Mouse (Mus musculus): ENCODE measurements around the gene Atp6v0b. TPM values are rescaled to one million over a fixed set of nuclear protein-coding genes. Genes with fewer than 3 reads are reported as not detected.

Gene Atp6v0b
- polyA plus RNA-seq, 1 experiment from 2014 or later = 333 TPM

- no peak overlapping the region for H3K4me3 ChIP-seq
- peaks cover 67% of the 10 kb centered on the region for H3K36me3 ChIP-seq (ENCODE audit: poor library complexity, severe bottlenecking)
- H3K9ac ChIP-seq = no peak overlapping the region
- ATAC-seq = no peak
- H3K4me1 ChIP-seq = peaks cover 22% of the 10 kb centered on the region
- no peak overlapping the region for H3K4me2 ChIP-seq
- H3K9me3 ChIP-seq (replicated peaks) = no peaks in the 10 kb centered on the region
- H3K27me3 ChIP-seq = no peaks in the 10 kb centered on the region
- WGBS = 92% methylated on average over 8 of the region's 8 CpGs
- H3K27ac ChIP-seq = no peak overlapping the region
These were observed 17.6 kb upstream of the Atp6v0b start for GRCm38 (mm10) chr4:117904761-117905160.

- WGBS = 87% methylated on average over 10 of the region's 10 CpGs
- Histone ChIP-seq H3K4me1 (peaks cover 15% of the 10 kb centered on the region), H3K9me3 (replicated peaks) (no peaks in the 10 kb centered on the region), H3K4me3 (no peak overlapping the region), H3K36me3 (ENCODE audit: poor library complexity, severe bottlenecking) (peaks cover 74% of the 10 kb centered on the region), H3K27me3 (no peaks in the 10 kb centered on the region), H3K27ac (no peak overlapping the region), H3K4me2 (no peak overlapping the region), H3K9ac (no peak overlapping the region)
- ATAC-seq = no peak
These were observed 17.0 kb upstream of the Atp6v0b start for GRCm38 (mm10) chr4:117904094-117904493.

GRCm38 (mm10) chr4:117898111-117898510, 11.0 kb upstream of the Atp6v0b start:
- peaks cover 92% of the 10 kb centered on the region for H3K36me3 ChIP-seq (ENCODE audit: poor library complexity, severe bottlenecking)
- ATAC-seq = no peak
- WGBS = 88% methylated on average over 3 of the region's 3 CpGs

GRCm38 (mm10) chr4:117896031-117896430, 8.9 kb upstream of the Atp6v0b start:
- no peaks in the 10 kb centered on the region for H3K9me3 ChIP-seq (replicated peaks)
- H3K27ac ChIP-seq = no peak overlapping the region
- H3K36me3 ChIP-seq (ENCODE audit: poor library complexity, severe bottlenecking) = peaks cover 71% of the 10 kb centered on the region
- ATAC-seq = no peak
- no peak overlapping the region for H3K4me2 ChIP-seq
- no peak overlapping the region for H3K9ac ChIP-seq
- WGBS = 98% methylated on average over 6 of the region's 6 CpGs
- H3K27me3 ChIP-seq = no peaks in the 10 kb centered on the region
- H3K4me1 ChIP-seq = peaks cover 8% of the 10 kb centered on the region
- H3K4me3 ChIP-seq = no peak overlapping the region

More at GRCm38 (mm10) chr4:117898111-117898510, 11.0 kb upstream of the Atp6v0b start:
- H3K9me3 ChIP-seq (replicated peaks) = no peaks in the 10 kb centered on the region
- H3K4me1 ChIP-seq = no peaks in the 10 kb centered on the region
- no peak overlapping the region for H3K4me3 ChIP-seq
- H3K27me3 ChIP-seq = no peaks in the 10 kb centered on the region
- no peak overlapping the region for H3K27ac ChIP-seq
- H3K4me2 ChIP-seq = no peak overlapping the region
- no peak overlapping the region for H3K9ac ChIP-seq

- Histone ChIP-seq H3K9ac (no peak overlapping the region), H3K4me1 (peaks cover 15% of the 10 kb centered on the region), H3K4me2 (no peak overlapping the region), H3K4me3 (no peak overlapping the region), H3K27me3 (no peaks in the 10 kb centered on the region), H3K27ac (no peak overlapping the region), H3K36me3 (ENCODE audit: poor library complexity, severe bottlenecking) (peaks cover 67% of the 10 kb centered on the region), H3K9me3 (replicated peaks) (no peaks in the 10 kb centered on the region)
- ATAC-seq = no peak
- WGBS = 85% methylated on average over 7 of the region's 7 CpGs
These were observed 8.2 kb upstream of the Atp6v0b start for GRCm38 (mm10) chr4:117895339-117895738.

- Histone ChIP-seq H3K4me3 (no peak overlapping the region), H3K27ac (no peak overlapping the region), H3K9me3 (replicated peaks) (no peaks in the 10 kb centered on the region), H3K4me1 (peaks cover 15% of the 10 kb centered on the region), H3K9ac (no peak overlapping the region), H3K27me3 (no peaks in the 10 kb centered on the region), H3K36me3 (ENCODE audit: poor library complexity, severe bottlenecking) (peaks cover 67% of the 10 kb centered on the region), H3K4me2 (no peak overlapping the region)
- ATAC-seq = no peak
- 93% methylated on average over 8 of the region's 8 CpGs for WGBS
These were observed 7.5 kb upstream of the Atp6v0b start for GRCm38 (mm10) chr4:117894601-117895000.

- WGBS = 29% methylated on average over 9 of the region's 9 CpGs
- Histone ChIP-seq H3K9ac (no peak overlapping the region), H3K27me3 (no peaks in the 10 kb centered on the region), H3K4me1 (peaks cover 15% of the 10 kb centered on the region), H3K27ac (no peak overlapping the region), H3K4me2 (no peak overlapping the region), H3K36me3 (ENCODE audit: poor library complexity, severe bottlenecking) (peaks cover 63% of the 10 kb centered on the region), H3K4me3 (no peak overlapping the region), H3K9me3 (replicated peaks) (no peaks in the 10 kb centered on the region)
- ATAC-seq = no peak
These were observed 6.2 kb upstream of the Atp6v0b start for GRCm38 (mm10) chr4:117893376-117893775.

GRCm38 (mm10) chr4:117891738-117892161, 4.6 kb upstream of the Atp6v0b start, which contains the start of gene Dph2:
Dph2 (minus strand) TSS chr4:117892032.
- 0% methylated on average over 21 of the region's 21 CpGs for WGBS
- Histone ChIP-seq H3K27ac (no peak within 1 kb of the TSS), H3K36me3 (ENCODE audit: poor library complexity, severe bottlenecking) (peaks cover 48% of the 10 kb centered on the region), H3K9me3 (replicated peaks) (no peaks in the 10 kb centered on the region), H3K4me2 (peak within 1 kb of the TSS; percentile 92), H3K4me1 (peaks cover 21% of the 10 kb centered on the region), H3K27me3 (no peaks in the 10 kb centered on the region), H3K9ac (peak within 1 kb of the TSS; percentile 66), H3K4me3 (peak within 1 kb of the TSS; percentile 74)
- ATAC-seq = peak; percentile 89

GRCm38 (mm10) chr4:117890750-117891149, 3.6 kb upstream of the Atp6v0b start:
- Histone ChIP-seq H3K4me2 (peak overlapping the region; percentile 92), H3K9me3 (replicated peaks) (no peaks in the 10 kb centered on the region), H3K4me3 (peak overlapping the region; percentile 74), H3K27ac (no peak overlapping the region), H3K27me3 (no peaks in the 10 kb centered on the region), H3K36me3 (ENCODE audit: poor library complexity, severe bottlenecking) (peaks cover 42% of the 10 kb centered on the region), H3K9ac (peak overlapping the region; percentile 66; the same call in 1 of the 2 replicates), H3K4me1 (peaks cover 31% of the 10 kb centered on the region)
- WGBS = 51% methylated on average over 8 of the region's 8 CpGs
- ATAC-seq = no peak

- Histone ChIP-seq H3K4me3 (no peak overlapping the region), H3K36me3 (ENCODE audit: poor library complexity, severe bottlenecking) (peaks cover 42% of the 10 kb centered on the region)
These were observed 2.9 kb upstream of the Atp6v0b start for GRCm38 (mm10) chr4:117890031-117890430.

GRCm38 (mm10) chr4:117889471-117889870, 2.3 kb upstream of the Atp6v0b start:
- peaks cover 38% of the 10 kb centered on the region for H3K4me1 ChIP-seq
- no peaks in the 10 kb centered on the region for H3K9me3 ChIP-seq (replicated peaks)
- no peak overlapping the region for H3K4me3 ChIP-seq
- H3K27ac ChIP-seq = no peak overlapping the region
- H3K9ac ChIP-seq = no peak overlapping the region
- peaks cover 42% of the 10 kb centered on the region for H3K36me3 ChIP-seq (ENCODE audit: poor library complexity, severe bottlenecking)
- no peaks in the 10 kb centered on the region for H3K27me3 ChIP-seq
- ATAC-seq = no peak
- no peak overlapping the region for H3K4me2 ChIP-seq
- 93% methylated on average over 15 of the region's 15 CpGs for WGBS

More at GRCm38 (mm10) chr4:117890031-117890430, 2.9 kb upstream of the Atp6v0b start:
- WGBS = 91% methylated on average over 14 of the region's 14 CpGs
- H3K27me3 ChIP-seq = no peaks in the 10 kb centered on the region
- no peak overlapping the region for H3K4me2 ChIP-seq
- peaks cover 38% of the 10 kb centered on the region for H3K4me1 ChIP-seq
- ATAC-seq = no peak
- H3K27ac ChIP-seq = no peak overlapping the region
- no peaks in the 10 kb centered on the region for H3K9me3 ChIP-seq (replicated peaks)
- no peak overlapping the region for H3K9ac ChIP-seq

GRCm38 (mm10) chr4:117887920-117888319, 787 bp upstream of the Atp6v0b start:
- Histone ChIP-seq H3K4me3 (peak overlapping the region; percentile 92), H3K36me3 (ENCODE audit: poor library complexity, severe bottlenecking) (peaks cover 40% of the 10 kb centered on the region), H3K4me1 (peaks cover 47% of the 10 kb centered on the region), H3K4me2 (peak overlapping the region; percentile 88), H3K27ac (no peak overlapping the region), H3K9me3 (replicated peaks) (no peaks in the 10 kb centered on the region), H3K9ac (peak overlapping the region; percentile 93), H3K27me3 (no peaks in the 10 kb centered on the region)
- 87% methylated on average over 2 of the region's 2 CpGs for WGBS
- ATAC-seq = no peak

- Histone ChIP-seq H3K4me3 (peak overlapping the region; percentile 92), H3K4me2 (peak overlapping the region; percentile 88), H3K4me1 (peaks cover 53% of the 10 kb centered on the region), H3K9ac (peak overlapping the region; percentile 93), H3K36me3 (ENCODE audit: poor library complexity, severe bottlenecking) (peaks cover 40% of the 10 kb centered on the region), H3K27ac (no peak overlapping the region), H3K9me3 (replicated peaks) (no peaks in the 10 kb centered on the region), H3K27me3 (no peaks in the 10 kb centered on the region)
- WGBS = 2% methylated on average over 18 of the region's 24 CpGs
- ATAC-seq = no peak
These were observed 489 bp downstream of the Atp6v0b start for GRCm38 (mm10) chr4:117886644-117887043.

Measured in forebrain, embryonic 13.5 days (tissue).